Mouse (Mus musculus) ovary, adult 18-20 months (tissue): Measurements from ENCODE around the gene Btbd35f2.
"Not testable (repeated sequence)": the region's sequence is repeated elsewhere in the genome, so short reads cannot be mapped to it uniquely, and the experiment has no call there.

Experiments
- DNase-seq: peaks from one replicate; pipeline ENCODE4 v3.0.0; 2022; ENCODE audit warnings: low spot score, mixed read lengths

The Btbd35f2 gene

DNA sequence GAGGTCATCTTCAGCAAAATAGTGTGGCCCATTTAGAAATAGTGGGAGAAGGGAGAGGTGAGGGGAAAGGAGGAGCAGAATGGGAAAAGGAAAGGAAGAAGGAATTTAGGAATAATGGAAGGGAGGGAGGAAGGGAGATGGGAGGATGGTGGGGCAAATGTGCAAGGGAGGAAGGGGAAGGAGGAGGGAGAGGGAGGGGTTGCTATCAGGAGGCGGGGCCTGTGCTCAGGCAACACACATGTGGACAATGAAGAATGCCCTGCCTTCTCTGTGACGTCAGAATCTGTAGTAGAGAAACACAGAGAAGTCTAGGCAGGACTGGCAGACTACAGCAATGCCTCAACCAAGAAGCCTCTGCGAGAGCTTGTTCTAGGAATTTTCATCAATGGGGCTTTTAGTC is at the start of gene Btbd35f2:
Btbd35f2 (plus strand) TSS at position 301 of the 400 bp plus-strand sequence.
- DNase-seq: not testable (repeated sequence)
